Mouse (Mus musculus): ENCODE results near the gene Fcrlb. TPM values are rescaled to one million over a fixed set of nuclear protein-coding genes. Genes with fewer than 3 reads are reported as not detected.

Fcrlb gene
- polyA plus RNA-seq, 1 experiment = not detected

- Histone ChIP-seq H3K36me3 (ENCODE audit: control insufficient read depth, insufficient read depth) (no peaks in the 10 kb centered on the region), H3K4me3 (ENCODE audit: insufficient read depth, poor library complexity, severe bottlenecking) (no peak overlapping the region), H3ac (ENCODE audit: control insufficient read depth, insufficient read length, low read depth) (no peak overlapping the region), H3K79me3 (ENCODE audit: low read depth) (no peaks in the 10 kb centered on the region), H3K27me3 (ENCODE audit: control insufficient read depth, insufficient read depth, insufficient read length) (no peaks in the 10 kb centered on the region), H3K79me2 (ENCODE audit: control insufficient read depth, insufficient read depth) (no peaks in the 10 kb centered on the region)
- no peak for TF ChIP-seq MYOG (IDR thresholded peaks at IDR 0.05; ENCODE audit: control insufficient read depth, extremely low read depth, insufficient read length)
- TF ChIP-seq CEBPB (IDR thresholded peaks at IDR 0.05; ENCODE audit: low read depth) = no peak
- TF ChIP-seq MAX (IDR thresholded peaks at IDR 0.05) = no peak
- no peak for TF ChIP-seq MYOD1 (IDR thresholded peaks at IDR 0.05; ENCODE audit: control insufficient read depth, insufficient read length, low read depth)
- no peak for TF ChIP-seq FOSL1 (IDR thresholded peaks at IDR 0.05; ENCODE audit: insufficient read depth, low read length, poor library complexity, severe bottlenecking)
- TF ChIP-seq CTCF (IDR thresholded peaks at IDR 0.05; ENCODE audit: control insufficient read depth, insufficient read depth, insufficient read length) = no peak
- no peak for TF ChIP-seq USF1 (IDR thresholded peaks at IDR 0.05; ENCODE audit: low read depth)
Measured at GRCm38 (mm10) chr1:170896651-170897281, 16.0 kb downstream of the Fcrlb start.

GRCm38 (mm10) chr1:170894603-170895602 lies 17.8 kb downstream of the Fcrlb start:
- H3K27me3 ChIP-seq (ENCODE audit: control insufficient read depth, insufficient read depth, insufficient read length) = no peaks in the 10 kb centered on the region
- H3K79me2 ChIP-seq (ENCODE audit: control insufficient read depth, insufficient read depth) = no peaks in the 10 kb centered on the region
- H3K4me3 ChIP-seq (ENCODE audit: insufficient read depth, poor library complexity, severe bottlenecking) = no peak overlapping the region
- TF ChIP-seq USF1 (IDR thresholded peaks at IDR 0.05; ENCODE audit: low read depth) = no peak
- no peak for TF ChIP-seq CEBPB (IDR thresholded peaks at IDR 0.05; ENCODE audit: low read depth)
- TF ChIP-seq MAX (IDR thresholded peaks at IDR 0.05) = no peak
- no peak for TF ChIP-seq FOSL1 (IDR thresholded peaks at IDR 0.05; ENCODE audit: insufficient read depth, low read length, poor library complexity, severe bottlenecking)
- no peak for TF ChIP-seq CTCF (IDR thresholded peaks at IDR 0.05; ENCODE audit: control insufficient read depth, insufficient read depth, insufficient read length)
- no peak for TF ChIP-seq MYOD1 (IDR thresholded peaks at IDR 0.05; ENCODE audit: control insufficient read depth, insufficient read length, low read depth)
- TF ChIP-seq MYOG (IDR thresholded peaks at IDR 0.05; ENCODE audit: control insufficient read depth, extremely low read depth, insufficient read length) = no peak
- H3K36me3 ChIP-seq (ENCODE audit: control insufficient read depth, insufficient read depth) = no peaks in the 10 kb centered on the region
- no peaks in the 10 kb centered on the region for H3K79me3 ChIP-seq (ENCODE audit: low read depth)
- no peak overlapping the region for H3ac ChIP-seq (ENCODE audit: control insufficient read depth, insufficient read length, low read depth)

GRCm38 (mm10) chr1:170892279-170892678 lies 20.5 kb downstream of the Fcrlb start:
- no peaks in the 10 kb centered on the region for H3K27me3 ChIP-seq (ENCODE audit: control insufficient read depth, insufficient read depth, insufficient read length)
- H3K36me3 ChIP-seq (ENCODE audit: control insufficient read depth, insufficient read depth) = no peaks in the 10 kb centered on the region
- no peak overlapping the region for H3K4me3 ChIP-seq (ENCODE audit: insufficient read depth, poor library complexity, severe bottlenecking)
- TF ChIP-seq CTCF (IDR thresholded peaks at IDR 0.05; ENCODE audit: control insufficient read depth, insufficient read depth, insufficient read length) = no peak
- TF ChIP-seq USF1 (IDR thresholded peaks at IDR 0.05; ENCODE audit: low read depth) = no peak
- TF ChIP-seq FOSL1 (IDR thresholded peaks at IDR 0.05; ENCODE audit: insufficient read depth, low read length, poor library complexity, severe bottlenecking) = no peak
- TF ChIP-seq MYOG (IDR thresholded peaks at IDR 0.05; ENCODE audit: control insufficient read depth, extremely low read depth, insufficient read length) = no peak
- TF ChIP-seq MYOD1 (IDR thresholded peaks at IDR 0.05; ENCODE audit: control insufficient read depth, insufficient read length, low read depth) = no peak
- no peaks in the 10 kb centered on the region for H3K79me2 ChIP-seq (ENCODE audit: control insufficient read depth, insufficient read depth)
- H3ac ChIP-seq (ENCODE audit: control insufficient read depth, insufficient read length, low read depth) = no peak overlapping the region
- no peaks in the 10 kb centered on the region for H3K79me3 ChIP-seq (ENCODE audit: low read depth)

GRCm38 (mm10) chr1:170891646-170892045 lies 21.1 kb downstream of the Fcrlb start:
- no peak for TF ChIP-seq FOSL1 (IDR thresholded peaks at IDR 0.05; ENCODE audit: insufficient read depth, low read length, poor library complexity, severe bottlenecking)
- H3ac ChIP-seq (ENCODE audit: control insufficient read depth, insufficient read length, low read depth) = no peak overlapping the region

DNA sequence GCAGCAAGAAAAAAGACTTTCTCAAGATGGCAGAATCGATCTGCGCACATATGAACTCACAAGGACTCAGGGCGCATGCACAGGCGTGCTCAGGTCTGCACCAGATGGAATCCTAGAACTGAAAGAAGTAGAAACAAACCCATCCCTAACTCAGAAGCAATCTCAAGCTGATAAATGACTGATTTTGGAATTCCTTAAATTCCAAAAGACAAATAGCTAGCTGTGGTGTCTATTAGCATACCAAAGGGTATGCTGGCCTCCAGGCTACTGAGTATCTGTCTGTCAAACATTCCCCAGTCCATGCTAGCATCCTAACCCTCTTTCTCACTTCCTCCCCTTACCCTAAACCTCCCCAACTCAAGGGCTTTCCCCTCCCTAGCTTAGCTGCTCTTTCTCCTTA lies 23.4 kb downstream of the Fcrlb start:
- peaks cover 9% of the 10 kb centered on the region for H3K79me2 ChIP-seq (ENCODE audit: control insufficient read depth, insufficient read depth)
- H3K4me3 ChIP-seq (ENCODE audit: insufficient read depth, poor library complexity, severe bottlenecking) = no peak overlapping the region
- no peaks in the 10 kb centered on the region for H3K27me3 ChIP-seq (ENCODE audit: control insufficient read depth, insufficient read depth, insufficient read length)
- no peak overlapping the region for H3ac ChIP-seq (ENCODE audit: control insufficient read depth, insufficient read length, low read depth)
- H3K79me3 ChIP-seq (ENCODE audit: low read depth) = no peaks in the 10 kb centered on the region
- H3K36me3 ChIP-seq (ENCODE audit: control insufficient read depth, insufficient read depth) = no peaks in the 10 kb centered on the region
- no peak for TF ChIP-seq USF1 (IDR thresholded peaks at IDR 0.05; ENCODE audit: low read depth)
- TF ChIP-seq MYOD1 (IDR thresholded peaks at IDR 0.05; ENCODE audit: control insufficient read depth, insufficient read length, low read depth) = no peak
- no peak for TF ChIP-seq CTCF (IDR thresholded peaks at IDR 0.05; ENCODE audit: control insufficient read depth, insufficient read depth, insufficient read length)
- TF ChIP-seq CEBPB (IDR thresholded peaks at IDR 0.05; ENCODE audit: low read depth) = no peak
- no peak for TF ChIP-seq FOSL1 (IDR thresholded peaks at IDR 0.05; ENCODE audit: insufficient read depth, low read length, poor library complexity, severe bottlenecking)

More at GRCm38 (mm10) chr1:170891646-170892045, 21.1 kb downstream of the Fcrlb start:
- H3K27me3 ChIP-seq (ENCODE audit: control insufficient read depth, insufficient read depth, insufficient read length) = no peaks in the 10 kb centered on the region
- H3K4me3 ChIP-seq (ENCODE audit: insufficient read depth, poor library complexity, severe bottlenecking) = no peak overlapping the region
- H3K79me2 ChIP-seq (ENCODE audit: control insufficient read depth, insufficient read depth) = no peaks in the 10 kb centered on the region
- no peaks in the 10 kb centered on the region for H3K79me3 ChIP-seq (ENCODE audit: low read depth)
- H3K36me3 ChIP-seq (ENCODE audit: control insufficient read depth, insufficient read depth) = no peaks in the 10 kb centered on the region

Measured in C2C12 (cell line).